Mouse (Mus musculus): Measurements from ENCODE around the gene Peg10. TPM values are rescaled to one million over a fixed set of nuclear protein-coding genes. Genes with fewer than 3 reads are reported as not detected.

Peg10 gene
- polyA plus RNA-seq, 1 experiment from 2014 or later: 7.0 TPM

DNA sequence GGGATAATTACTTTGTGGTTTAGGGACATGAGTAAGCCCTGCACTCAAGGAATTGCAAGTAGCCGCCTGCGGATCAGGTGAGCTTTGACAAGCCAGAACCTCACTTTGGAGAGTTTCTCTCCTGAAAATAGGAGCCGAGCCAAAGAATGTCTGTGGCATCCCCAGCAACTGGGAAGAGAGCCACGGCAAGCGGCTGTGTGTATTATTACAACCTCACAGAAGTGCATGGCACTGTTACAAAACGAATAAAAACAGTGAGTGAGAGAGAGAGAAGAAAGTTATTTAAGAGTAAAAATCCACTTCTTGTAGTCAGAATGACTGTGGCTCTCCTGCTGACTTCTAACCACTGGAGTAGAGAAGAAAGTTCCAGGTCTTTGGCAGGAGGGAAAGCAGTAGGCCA, 6.6 kb upstream of the Peg10 start:
- 20% methylated on average over 6 of the region's 6 CpGs for WGBS
- ATAC-seq (ENCODE audit: low read depth): no peak; the same call in 1 of the 2 replicates
- H3K27me3 ChIP-seq (ENCODE audit: control insufficient read depth, insufficient read depth, low read length): no peaks in the 10 kb centered on the region
- H3K4me2 ChIP-seq (ENCODE audit: low read depth, low read length): no peak overlapping the region
- peaks cover 23% of the 10 kb centered on the region; the same call in 1 of the 2 replicates for H3K4me1 ChIP-seq (ENCODE audit: control insufficient read depth, insufficient read depth, low read length)
- H3K9me3 ChIP-seq (ENCODE audit: control insufficient read depth, low read length): no peaks in the 10 kb centered on the region
- H3K36me3 ChIP-seq (ENCODE audit: control insufficient read depth, insufficient read depth, low read length): no peaks in the 10 kb centered on the region
- no peak overlapping the region for H3K27ac ChIP-seq (ENCODE audit: low read depth, low read length)
- no peak overlapping the region for H3K4me3 ChIP-seq (ENCODE audit: low read depth, low read length)
- no peak overlapping the region; the same call in 1 of the 2 replicates for H3K9ac ChIP-seq (replicated peaks; ENCODE audit: low read depth, low read length)

GRCm38 (mm10) chr6:4746036-4746695, 940 bp upstream of the Peg10 start:
- Histone ChIP-seq H3K4me2 (ENCODE audit: low read depth, low read length) (peak overlapping the region; percentile 53), H3K27me3 (ENCODE audit: control insufficient read depth, insufficient read depth, low read length) (no peaks in the 10 kb centered on the region), H3K9ac (replicated peaks; ENCODE audit: low read depth, low read length) (peak overlapping the region; percentile 71), H3K4me1 (ENCODE audit: control insufficient read depth, insufficient read depth, low read length) (no peaks in the 10 kb centered on the region), H3K9me3 (ENCODE audit: control insufficient read depth, low read length) (no peaks in the 10 kb centered on the region), H3K4me3 (ENCODE audit: low read depth, low read length) (peak overlapping the region; percentile 51), H3K27ac (ENCODE audit: low read depth, low read length) (peak overlapping the region; percentile 81), H3K36me3 (ENCODE audit: control insufficient read depth, insufficient read depth, low read length) (no peaks in the 10 kb centered on the region)
- WGBS: 43% methylated on average over 20 of the region's 22 CpGs
- ATAC-seq (ENCODE audit: low read depth): no peak

DNA sequence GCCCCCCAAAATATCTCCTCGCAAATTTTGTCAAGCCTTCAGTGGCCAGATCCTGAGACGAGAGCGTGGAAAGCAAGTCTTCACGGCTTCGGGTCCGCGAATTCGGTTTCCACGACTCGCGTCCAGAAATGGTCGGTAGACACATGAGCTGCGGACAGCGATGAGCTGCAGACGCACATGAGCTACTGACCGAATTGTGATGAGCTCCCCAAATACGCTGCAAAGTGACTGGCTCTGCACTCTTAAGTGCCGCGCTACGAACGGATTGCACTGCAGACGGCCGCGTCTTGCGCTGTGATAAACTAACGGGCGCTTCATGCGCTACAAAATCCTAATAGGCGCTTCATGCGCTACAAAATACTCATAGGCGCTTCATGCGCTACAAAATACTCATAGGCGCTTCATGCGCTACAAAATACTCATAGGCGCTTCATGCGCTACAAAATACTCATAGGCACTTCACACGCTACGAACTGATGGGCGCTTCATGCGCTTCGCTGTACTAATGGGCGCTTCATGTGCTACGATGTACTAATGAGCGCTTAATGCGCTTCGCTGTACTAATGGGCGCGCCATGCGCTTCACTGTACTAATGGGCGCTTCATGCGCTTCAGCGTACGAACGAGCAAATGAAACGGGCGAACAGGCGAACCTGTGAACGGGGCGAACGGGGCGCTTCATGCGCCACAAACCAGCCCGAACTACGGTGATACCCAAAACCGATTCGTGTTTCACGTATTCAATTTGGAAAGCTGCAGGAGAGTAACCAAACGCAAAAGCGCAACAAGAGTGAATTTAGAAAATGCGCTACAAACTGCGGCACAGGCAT, 785 bp downstream of the Peg10 start:
- Histone ChIP-seq H3K4me2 (ENCODE audit: low read depth, low read length) (peak overlapping the region; percentile 62), H3K9me3 (ENCODE audit: control insufficient read depth, low read length) (no peaks in the 10 kb centered on the region), H3K36me3 (ENCODE audit: control insufficient read depth, insufficient read depth, low read length) (no peaks in the 10 kb centered on the region), H3K4me3 (ENCODE audit: low read depth, low read length) (peak overlapping the region; percentile 51), H3K4me1 (ENCODE audit: control insufficient read depth, insufficient read depth, low read length) (no peaks in the 10 kb centered on the region), H3K27ac (ENCODE audit: low read depth, low read length) (no peak overlapping the region), H3K27me3 (ENCODE audit: control insufficient read depth, insufficient read depth, low read length) (no peaks in the 10 kb centered on the region), H3K9ac (replicated peaks; ENCODE audit: low read depth, low read length) (peak overlapping the region; percentile 18; the same call in 1 of the 2 replicates)
- WGBS: 51% methylated on average over 71 of the region's 71 CpGs
- ATAC-seq (ENCODE audit: low read depth): peak; percentile 36; the same call in 1 of the 2 replicates

- H3K9ac ChIP-seq (replicated peaks; ENCODE audit: low read depth, low read length): no peak overlapping the region
- no peak overlapping the region for H3K27ac ChIP-seq (ENCODE audit: low read depth, low read length)
- WGBS: 54% methylated on average over 15 of the region's 15 CpGs
- H3K27me3 ChIP-seq (ENCODE audit: control insufficient read depth, insufficient read depth, low read length): no peaks in the 10 kb centered on the region
- no peaks in the 10 kb centered on the region for H3K9me3 ChIP-seq (ENCODE audit: control insufficient read depth, low read length)
- peak overlapping the region; percentile 62 for H3K4me2 ChIP-seq (ENCODE audit: low read depth, low read length)
- H3K36me3 ChIP-seq (ENCODE audit: control insufficient read depth, insufficient read depth, low read length): no peaks in the 10 kb centered on the region
- peak; percentile 16 for ATAC-seq (ENCODE audit: low read depth)
- peak overlapping the region; percentile 51 for H3K4me3 ChIP-seq (ENCODE audit: low read depth, low read length)
- no peaks in the 10 kb centered on the region for H3K4me1 ChIP-seq (ENCODE audit: control insufficient read depth, insufficient read depth, low read length)
These were observed 1.4 kb downstream of the Peg10 start for GRCm38 (mm10) chr6:4748506-4748961.

GRCm38 (mm10) chr6:4749091-4749490, 2.0 kb downstream of the Peg10 start:
- Histone ChIP-seq H3K9ac (replicated peaks; ENCODE audit: low read depth, low read length) (no peak overlapping the region), H3K27ac (ENCODE audit: low read depth, low read length) (no peak overlapping the region), H3K4me1 (ENCODE audit: control insufficient read depth, insufficient read depth, low read length) (no peaks in the 10 kb centered on the region), H3K27me3 (ENCODE audit: control insufficient read depth, insufficient read depth, low read length) (no peaks in the 10 kb centered on the region), H3K4me3 (ENCODE audit: low read depth, low read length) (peak overlapping the region; percentile 51), H3K36me3 (ENCODE audit: control insufficient read depth, insufficient read depth, low read length) (no peaks in the 10 kb centered on the region), H3K9me3 (ENCODE audit: control insufficient read depth, low read length) (no peaks in the 10 kb centered on the region), H3K4me2 (ENCODE audit: low read depth, low read length) (peak overlapping the region; percentile 62)
- 49% methylated on average over 21 of the region's 22 CpGs for WGBS
- ATAC-seq (ENCODE audit: low read depth): peak; percentile 92

- no peak overlapping the region for H3K9ac ChIP-seq (replicated peaks; ENCODE audit: low read depth, low read length)
- no peaks in the 10 kb centered on the region for H3K4me1 ChIP-seq (ENCODE audit: control insufficient read depth, insufficient read depth, low read length)
- H3K27ac ChIP-seq (ENCODE audit: low read depth, low read length): no peak overlapping the region
- H3K9me3 ChIP-seq (ENCODE audit: control insufficient read depth, low read length): 0 out of 2 replicates have a peak, but pooled peaks cover 6% of the 10 kb centered on the region
- H3K27me3 ChIP-seq (ENCODE audit: control insufficient read depth, insufficient read depth, low read length): no peaks in the 10 kb centered on the region
- 83% methylated on average over 4 of the region's 4 CpGs for WGBS
- no peaks in the 10 kb centered on the region for H3K36me3 ChIP-seq (ENCODE audit: control insufficient read depth, insufficient read depth, low read length)
- H3K4me3 ChIP-seq (ENCODE audit: low read depth, low read length): no peak overlapping the region
- no peak overlapping the region for H3K4me2 ChIP-seq (ENCODE audit: low read depth, low read length)
- no peak for ATAC-seq (ENCODE audit: low read depth)
These were observed 4.2 kb downstream of the Peg10 start for GRCm38 (mm10) chr6:4751355-4751754.

- H3K36me3 ChIP-seq (ENCODE audit: control insufficient read depth, insufficient read depth, low read length): no peaks in the 10 kb centered on the region
- no peaks in the 10 kb centered on the region for H3K27me3 ChIP-seq (ENCODE audit: control insufficient read depth, insufficient read depth, low read length)
- H3K9ac ChIP-seq (replicated peaks; ENCODE audit: low read depth, low read length): no peak overlapping the region
- H3K4me3 ChIP-seq (ENCODE audit: low read depth, low read length): no peak overlapping the region
- ATAC-seq (ENCODE audit: low read depth): no peak
- no peak overlapping the region for H3K4me2 ChIP-seq (ENCODE audit: low read depth, low read length)
- no peaks in the 10 kb centered on the region for H3K4me1 ChIP-seq (ENCODE audit: control insufficient read depth, insufficient read depth, low read length)
- H3K9me3 ChIP-seq (ENCODE audit: control insufficient read depth, low read length): 0 out of 2 replicates have a peak, but pooled peaks cover 6% of the 10 kb centered on the region
- no peak overlapping the region for H3K27ac ChIP-seq (ENCODE audit: low read depth, low read length)
- WGBS: 97% methylated on average over 10 of the region's 10 CpGs
These were observed 7.2 kb downstream of the Peg10 start for GRCm38 (mm10) chr6:4754286-4754685.

DNA sequence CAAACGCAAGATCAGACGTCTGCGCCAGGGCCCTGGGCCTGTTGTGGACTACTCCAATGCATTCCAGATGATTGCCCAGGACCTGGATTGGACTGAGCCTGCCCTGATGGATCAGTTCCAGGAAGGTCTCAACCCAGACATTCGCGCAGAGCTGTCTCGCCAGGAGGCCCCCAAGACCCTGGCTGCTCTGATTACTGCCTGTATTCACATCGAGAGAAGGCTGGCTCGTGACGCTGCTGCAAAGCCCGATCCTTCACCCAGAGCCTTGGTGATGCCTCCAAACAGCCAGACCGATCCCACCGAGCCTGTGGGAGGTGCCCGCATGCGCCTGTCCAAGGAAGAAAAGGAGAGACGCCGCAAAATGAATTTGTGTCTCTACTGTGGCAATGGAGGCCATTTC, 7.8 kb downstream of the Peg10 start:
- Histone ChIP-seq H3K27ac (ENCODE audit: low read depth, low read length) (no peak overlapping the region), H3K4me3 (ENCODE audit: low read depth, low read length) (no peak overlapping the region), H3K4me1 (ENCODE audit: control insufficient read depth, insufficient read depth, low read length) (no peaks in the 10 kb centered on the region), H3K27me3 (ENCODE audit: control insufficient read depth, insufficient read depth, low read length) (no peaks in the 10 kb centered on the region), H3K36me3 (ENCODE audit: control insufficient read depth, insufficient read depth, low read length) (no peaks in the 10 kb centered on the region), H3K9me3 (ENCODE audit: control insufficient read depth, low read length) (0 out of 2 replicates have a peak, but pooled peaks cover 6% of the 10 kb centered on the region), H3K9ac (replicated peaks; ENCODE audit: low read depth, low read length) (no peak overlapping the region), H3K4me2 (ENCODE audit: low read depth, low read length) (no peak overlapping the region)
- WGBS: 96% methylated on average over 16 of the region's 16 CpGs
- no peak for ATAC-seq (ENCODE audit: low read depth)

Data from neural tube, embryonic 14.5 days (tissue).